Mouse (Mus musculus) myocyte (in vitro differentiated cells): Measurements from ENCODE around the gene Jakmip3. TPM values are rescaled to one million over a fixed set of nuclear protein-coding genes. Genes with fewer than 3 reads are reported as not detected.

Experiments
- H3K27me3 ChIP-seq: one replicate; pipeline ENCODE4 v1.6.1; 2011; ENCODE audit not compliant: control insufficient read depth, insufficient read depth, insufficient read length
- H3K36me3 ChIP-seq: one replicate; pipeline ENCODE4 v1.6.1; 2011; ENCODE audit not compliant: control insufficient read depth, insufficient read depth
- H3K4me2 ChIP-seq: one replicate; pipeline ENCODE4 v1.6.1; 2011; ENCODE audit warnings: low read depth, control low read depth
- H3K4me3 ChIP-seq: one replicate; pipeline ENCODE4 v1.5.1; 2011; ENCODE audit warnings: mild to moderate bottlenecking, control low read depth, moderate library complexity
- H3K79me2 ChIP-seq: one replicate; pipeline ENCODE4 v1.6.1; 2011; ENCODE audit not compliant: control insufficient read depth, insufficient read depth
- H3ac ChIP-seq: one replicate; pipeline ENCODE4 v1.6.1; 2011; ENCODE audit not compliant: control insufficient read depth, insufficient read length
- CEBPB ChIP-seq: IDR thresholded peaks from 2 replicates; pipeline ENCODE4 v1.6.1; 2011; ENCODE audit warnings: mild to moderate bottlenecking, moderate library complexity; ENCODE audit not compliant: poor library complexity, insufficient read depth, severe bottlenecking
- E2F4 ChIP-seq: IDR thresholded peaks from one replicate; pipeline ENCODE4 v1.6.1; 2011; ENCODE audit warnings: mild to moderate bottlenecking, control low read depth, moderate library complexity; ENCODE audit not compliant: insufficient read depth
- MAX ChIP-seq: IDR thresholded peaks from one replicate; pipeline ENCODE4 v1.6.1; 2011; ENCODE audit warnings: low read depth, mild to moderate bottlenecking, control low read depth
- MYOD1 ChIP-seq, 3 experiments: IDR thresholded peaks; one replicate each; pipeline ENCODE4 v1.6.1; 2011; ENCODE audit warnings: control low read depth in 2 of 3, low read depth in 2 of 3, mild to moderate bottlenecking in 2 of 3, moderate library complexity in 1 of 3; ENCODE audit not compliant: insufficient read length in 2 of 3, control insufficient read depth in 1 of 3
- MYOG ChIP-seq, 3 experiments: IDR thresholded peaks; one replicate each; pipeline ENCODE4 v1.6.1; 2011; ENCODE audit warnings: control low read depth in 2 of 3, low read depth in 2 of 3, mild to moderate bottlenecking in 2 of 3; ENCODE audit not compliant: insufficient read length in 2 of 3, control insufficient read depth in 1 of 3, insufficient read depth in 1 of 3
- POLR2A ChIP-seq: IDR thresholded peaks from one replicate; pipeline ENCODE4 v1.6.1; 2011; ENCODE audit warnings: low read depth, mild to moderate bottlenecking, control low read depth, moderate library complexity; ENCODE audit not compliant: insufficient read length
- POLR2AphosphoS2 ChIP-seq: IDR thresholded peaks from one replicate; pipeline ENCODE4 v1.6.1; 2011; ENCODE audit warnings: low read depth, control low read depth; ENCODE audit not compliant: insufficient read length
- REST ChIP-seq: IDR thresholded peaks from one replicate; pipeline ENCODE4 v1.6.1; 2011; ENCODE audit warnings: mild to moderate bottlenecking, control low read depth, moderate library complexity; ENCODE audit not compliant: insufficient read depth, insufficient read length
- SRF ChIP-seq: IDR thresholded peaks from one replicate; pipeline ENCODE4 v1.6.1; 2011; ENCODE audit warnings: low read depth; ENCODE audit not compliant: control insufficient read depth, insufficient read length
- TCF12 ChIP-seq: IDR thresholded peaks from one replicate; pipeline ENCODE4 v1.6.1; 2011; ENCODE audit warnings: mild to moderate bottlenecking, control low read depth; ENCODE audit not compliant: poor library complexity, insufficient read depth, severe bottlenecking
- TCF3 ChIP-seq: IDR thresholded peaks from one replicate; pipeline ENCODE4 v1.6.1; 2011; ENCODE audit warnings: low read depth, control low read depth; ENCODE audit not compliant: insufficient read length
- USF1 ChIP-seq: IDR thresholded peaks from one replicate; pipeline ENCODE4 v1.6.1; 2011; ENCODE audit warnings: low read depth, mild to moderate bottlenecking, control low read depth, moderate library complexity
- polyA plus RNA-seq: library from polyadenylated mRNA; unstranded; fragments of >200 nt; fragmentation: generic; extraction: Trizol; gene quantifications from one replicate; pipeline ENCODE4 v1.2.1, GENCODE M21; 2012; ENCODE audit warnings: missing spikeins

Gene Jakmip3
- polyA plus RNA-seq, 1 experiment: 0.01 TPM

- Histone ChIP-seq H3K79me2 (no peaks in the 10 kb centered on the region), H3ac (no peak overlapping the region), H3K4me3 (no peak overlapping the region), H3K4me2 (no peak overlapping the region), H3K36me3 (no peaks in the 10 kb centered on the region), H3K27me3 (peaks cover 73% of the 10 kb centered on the region)
- no peak for TF ChIP-seq MAX
- no peak for TF ChIP-seq CEBPB
- no peak for TF ChIP-seq E2F4
- no peak for TF ChIP-seq TCF12
- no peak for TF ChIP-seq SRF
Measured at GRCm38 (mm10) chr7:139020884-139021283, 80.4 kb downstream of the Jakmip3 start.

DNA sequence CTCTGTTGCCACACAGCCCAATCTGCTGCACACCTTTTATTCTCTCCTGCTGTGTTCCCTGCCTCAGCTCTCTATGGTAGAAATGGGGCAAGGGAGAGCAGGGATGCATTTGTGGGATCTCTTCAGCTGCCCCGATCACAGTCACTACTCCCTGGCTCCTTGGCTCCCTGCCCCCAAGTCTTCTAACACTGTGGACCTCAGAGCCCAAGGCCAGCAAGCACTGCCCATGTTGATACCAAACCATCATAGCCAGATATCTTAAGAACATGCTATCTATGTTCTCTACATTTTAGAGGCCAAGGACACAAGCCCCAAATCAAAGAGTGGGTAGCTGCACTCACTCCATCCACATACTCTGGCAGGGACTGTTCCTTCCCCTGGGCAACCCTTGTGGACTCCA lies 80.8 kb downstream of the Jakmip3 start:
- Histone ChIP-seq H3K79me2 (no peaks in the 10 kb centered on the region), H3K4me3 (no peak overlapping the region), H3K27me3 (peaks cover 73% of the 10 kb centered on the region), H3ac (no peak overlapping the region), H3K36me3 (no peaks in the 10 kb centered on the region), H3K4me2 (no peak overlapping the region)
- TF ChIP-seq POLR2A (no peak), MYOG (IDR thresholded peaks at IDR 0.05; ENCODE audit: control insufficient read depth in 1 of 3, insufficient read depth in 1 of 3, insufficient read length in 2 of 3, low read depth in 2 of 3) (no peak), CEBPB (no peak)

DNA sequence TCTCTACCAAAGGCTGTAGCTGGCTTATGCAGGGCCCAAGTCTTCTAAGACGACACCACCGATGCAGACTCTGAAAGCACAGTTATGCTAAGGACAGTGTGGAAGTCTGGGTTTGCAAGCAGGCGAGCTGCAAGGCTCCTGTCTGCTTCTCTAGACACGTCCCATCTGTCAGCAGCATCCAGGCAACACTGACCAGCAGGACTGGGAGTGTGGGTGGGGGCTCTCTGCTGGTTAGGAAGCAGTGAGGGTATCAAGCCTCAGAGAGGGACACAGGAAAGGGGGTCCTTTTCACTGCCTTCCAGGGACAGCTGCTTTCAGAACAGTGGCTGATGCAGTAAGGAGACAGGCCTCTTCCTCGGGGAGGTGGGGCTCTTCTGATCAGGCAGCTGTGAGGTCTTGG lies 86.6 kb downstream of the Jakmip3 start:
- H3K36me3 ChIP-seq: no peaks in the 10 kb centered on the region
- no peaks in the 10 kb centered on the region for H3K79me2 ChIP-seq
- no peak for TF ChIP-seq USF1
- TF ChIP-seq POLR2A: no peak
- TF ChIP-seq MAX: no peak
- TF ChIP-seq SRF: no peak
- TF ChIP-seq TCF3: no peak
- no peak for TF ChIP-seq TCF12
- no peak for TF ChIP-seq E2F4
- no peak for TF ChIP-seq MYOG (IDR thresholded peaks at IDR 0.05; ENCODE audit: control insufficient read depth in 1 of 3, insufficient read depth in 1 of 3, insufficient read length in 2 of 3, low read depth in 2 of 3)
- TF ChIP-seq MYOD1 (IDR thresholded peaks at IDR 0.05; ENCODE audit: control insufficient read depth in 1 of 3, insufficient read length in 2 of 3, low read depth in 2 of 3): no peak
- no peak for TF ChIP-seq POLR2AphosphoS2
- no peak for TF ChIP-seq REST
- TF ChIP-seq CEBPB: no peak
- H3K27me3 ChIP-seq: peaks cover 72% of the 10 kb centered on the region
- H3ac ChIP-seq: no peak overlapping the region
- no peak overlapping the region for H3K4me3 ChIP-seq
- no peak overlapping the region for H3K4me2 ChIP-seq

- peaks cover 36% of the 10 kb centered on the region for H3K27me3 ChIP-seq
- no peaks in the 10 kb centered on the region for H3K36me3 ChIP-seq
- no peak overlapping the region for H3K4me3 ChIP-seq
- no peaks in the 10 kb centered on the region for H3K79me2 ChIP-seq
- H3ac ChIP-seq: no peak overlapping the region
- no peak overlapping the region for H3K4me2 ChIP-seq
- TF ChIP-seq POLR2A (no peak), CEBPB (no peak), USF1 (no peak), MAX (no peak), POLR2AphosphoS2 (no peak), SRF (no peak), TCF3 (no peak), MYOG (IDR thresholded peaks at IDR 0.05; ENCODE audit: control insufficient read depth in 1 of 3, insufficient read depth in 1 of 3, insufficient read length in 2 of 3, low read depth in 2 of 3) (no peak), TCF12 (no peak), E2F4 (no peak), MYOD1 (IDR thresholded peaks at IDR 0.05; ENCODE audit: control insufficient read depth in 1 of 3, insufficient read length in 2 of 3, low read depth in 2 of 3) (no peak), REST (no peak)
Measured at GRCm38 (mm10) chr7:139031215-139031614, 90.7 kb downstream of the Jakmip3 start.

- Histone ChIP-seq H3K36me3 (no peaks in the 10 kb centered on the region), H3K79me2 (no peaks in the 10 kb centered on the region)
Measured at GRCm38 (mm10) chr7:139063406-139063805, 122.9 kb downstream of the Jakmip3 start.

More at GRCm38 (mm10) chr7:139063406-139063805, 122.9 kb downstream of the Jakmip3 start:
- Histone ChIP-seq H3K27me3 (no peaks in the 10 kb centered on the region), H3ac (no peak overlapping the region), H3K4me3 (no peak overlapping the region), H3K4me2 (no peak overlapping the region)
- TF ChIP-seq SRF (no peak), E2F4 (no peak), TCF12 (no peak), CEBPB (no peak), POLR2AphosphoS2 (no peak), TCF3 (no peak), MYOD1 (IDR thresholded peaks at IDR 0.05; ENCODE audit: control insufficient read depth in 1 of 3, insufficient read length in 2 of 3, low read depth in 2 of 3) (no peak), REST (no peak), POLR2A (no peak), MAX (no peak), USF1 (no peak), MYOG (IDR thresholded peaks at IDR 0.05; ENCODE audit: control insufficient read depth in 1 of 3, insufficient read depth in 1 of 3, insufficient read length in 2 of 3, low read depth in 2 of 3) (no peak)
